Mouse (Mus musculus): ENCODE measurements around the gene Lrp5.

Gene Lrp5

GRCm38 (mm10) chr19:3654058-3654457, 32.3 kb downstream of the Lrp5 start:
- peak in 1 of 2 experiments; percentile 65 for DNase-seq

- no peak for DNase-seq
These were observed 32.9 kb downstream of the Lrp5 start for GRCm38 (mm10) chr19:3653508-3653907.

GRCm38 (mm10) chr19:3651989-3652388, 34.4 kb downstream of the Lrp5 start:
- no peak for DNase-seq

- DNase-seq, result no peak
These were observed 35.1 kb downstream of the Lrp5 start for GRCm38 (mm10) chr19:3651220-3651619.

- no peak for DNase-seq
These were observed 35.9 kb downstream of the Lrp5 start for GRCm38 (mm10) chr19:3650448-3650847.

GRCm38 (mm10) chr19:3648830-3649450, 37.4 kb downstream of the Lrp5 start:
- no peak for DNase-seq

- DNase-seq, result no peak
These were observed 38.4 kb downstream of the Lrp5 start for GRCm38 (mm10) chr19:3647999-3648398.

GRCm38 (mm10) chr19:3645813-3646212, 40.6 kb downstream of the Lrp5 start:
- no peak for DNase-seq

- no peak for DNase-seq
These were observed 41.0 kb downstream of the Lrp5 start for GRCm38 (mm10) chr19:3645318-3645717.

- DNase-seq, result no peak
These were observed 46.8 kb downstream of the Lrp5 start for GRCm38 (mm10) chr19:3639561-3639960.

- peak; percentile 83 to 85 for DNase-seq
These were observed 47.7 kb downstream of the Lrp5 start for GRCm38 (mm10) chr19:3638698-3639097.

GRCm38 (mm10) chr19:3632018-3632417, 54.3 kb downstream of the Lrp5 start:
- DNase-seq, result no peak

GRCm38 (mm10) chr19:3631431-3631830, 54.9 kb downstream of the Lrp5 start:
- no peak for DNase-seq

GRCm38 (mm10) chr19:3630486-3630885, 55.9 kb downstream of the Lrp5 start:
- no peak for DNase-seq

- DNase-seq, result no peak
These were observed 56.3 kb downstream of the Lrp5 start for GRCm38 (mm10) chr19:3630027-3630426.

GRCm38 (mm10) chr19:3628223-3628622, 58.1 kb downstream of the Lrp5 start:
- DNase-seq, result no peak

GRCm38 (mm10) chr19:3625111-3625510, 61.3 kb downstream of the Lrp5 start:
- no peak for DNase-seq

- peak; percentile 61 to 75 for DNase-seq
These were observed 62.5 kb downstream of the Lrp5 start for GRCm38 (mm10) chr19:3623824-3624223.

GRCm38 (mm10) chr19:3623294-3623693, 63.1 kb downstream of the Lrp5 start:
- no peak for DNase-seq

- DNase-seq, result no peak
These were observed 65.5 kb downstream of the Lrp5 start for GRCm38 (mm10) chr19:3620871-3621270.

GRCm38 (mm10) chr19:3619359-3619758, 67.0 kb downstream of the Lrp5 start:
- DNase-seq, result no peak

- no peak for DNase-seq
These were observed 72.4 kb downstream of the Lrp5 start for GRCm38 (mm10) chr19:3613991-3614390.

- DNase-seq, result no peak
These were observed 73.7 kb downstream of the Lrp5 start for GRCm38 (mm10) chr19:3612534-3613273.

- DNase-seq, result peak; percentile 26 to 66
These were observed 74.6 kb downstream of the Lrp5 start for GRCm38 (mm10) chr19:3611730-3612129.

- no peak for DNase-seq
These were observed 75.5 kb downstream of the Lrp5 start for GRCm38 (mm10) chr19:3610886-3611285.

Measured in lung, postnatal 4 days (tissue).